Mouse (Mus musculus): ENCODE results near the gene Zfp202. TPM values are rescaled to one million over a fixed set of nuclear protein-coding genes. Genes with fewer than 3 reads are reported as not detected.

Gene Zfp202
- 1 to 10 TPM; 2.5 to 3.3 TPM for total RNA-seq (2023)

DNA sequence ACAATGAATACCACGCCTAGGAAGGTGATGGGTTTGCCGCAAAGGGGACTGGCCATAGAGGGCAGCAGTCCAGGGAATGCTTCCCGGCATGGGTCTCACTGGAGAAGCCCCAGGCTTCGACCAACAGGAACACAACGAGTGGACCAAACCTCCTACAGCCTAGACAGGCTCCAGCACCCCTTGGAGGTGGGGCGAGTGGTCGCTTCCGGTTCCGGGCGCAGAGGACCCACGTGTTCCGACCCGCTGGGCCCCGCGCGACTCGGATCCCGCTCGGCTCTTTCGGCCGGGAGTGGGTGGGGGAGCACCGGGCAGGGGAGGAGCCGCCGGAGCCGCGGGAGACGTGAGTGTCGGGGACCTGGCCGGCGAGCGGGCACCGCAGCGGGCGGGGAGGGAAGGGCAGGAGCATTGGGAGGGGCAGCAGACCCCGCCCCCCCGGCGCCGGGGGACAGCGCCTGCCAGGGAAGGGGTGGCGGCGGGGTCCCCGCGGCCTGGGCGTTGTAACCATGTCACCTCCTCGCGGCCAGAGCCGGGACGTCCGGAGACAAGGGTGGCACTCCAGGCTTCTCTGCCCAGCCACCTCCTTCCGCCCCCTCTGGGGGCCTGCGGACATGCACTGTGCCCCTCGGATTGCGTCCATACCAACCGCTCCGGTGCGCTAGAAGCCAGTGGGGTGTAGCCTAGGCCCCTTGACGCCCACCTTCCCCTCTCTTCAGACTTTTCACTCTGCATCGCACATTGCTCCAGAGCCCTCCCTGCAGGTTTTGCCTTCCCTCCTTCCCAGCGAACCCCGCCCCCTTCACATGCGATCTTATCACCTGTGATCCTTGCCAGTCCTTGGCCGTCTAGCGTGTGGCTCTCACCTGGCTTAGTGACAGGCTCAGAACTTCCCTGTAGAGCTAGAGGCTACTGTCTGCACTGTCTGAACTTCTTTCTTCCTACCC, at the start of gene Zfp202:
Gene Zfp202 (plus strand): TSS at position 219 of the 941 bp plus-strand sequence.

DNA sequence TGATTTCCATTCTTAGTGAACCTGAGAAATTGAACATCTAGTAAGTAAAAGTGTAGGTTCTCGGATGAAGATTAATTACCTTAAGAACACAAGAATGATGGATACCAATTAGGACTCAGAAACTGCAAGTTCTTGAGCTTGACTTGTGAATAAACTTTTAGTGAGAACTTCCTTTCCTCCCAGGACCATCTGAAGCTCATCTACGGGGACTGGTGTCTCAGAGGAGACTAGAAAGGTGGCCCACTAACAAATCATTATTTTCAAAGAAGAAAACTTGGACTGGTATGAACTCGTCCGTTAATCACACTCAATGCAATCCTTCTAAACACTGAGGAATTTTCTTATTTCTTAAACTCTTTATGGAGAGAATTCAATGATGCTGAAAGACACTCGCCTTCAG, 11.5 kb upstream of the Zfp202 start, which contains the start of gene Olfr986:
Gene Olfr986 (plus strand): TSS at position 301 of the 400 bp plus-strand sequence.

Other genes with a start within 250 kb of the Zfp202 start
- not detected for gene Olfr975, start 240.3 kb upstream of the Zfp202 start, total RNA-seq (2023)
- gene Olfr976, start 231.2 kb upstream of the Zfp202 start, total RNA-seq (2023): not detected
- not detected for gene Olfr978, start 200.2 kb upstream of the Zfp202 start, total RNA-seq (2023)
- not detected for gene Olfr979, start 188.9 kb upstream of the Zfp202 start, total RNA-seq (2023)
- gene Olfr980, start 182.7 kb upstream of the Zfp202 start, total RNA-seq (2023): not detected
- not detected for gene Olfr981, start 170.9 kb upstream of the Zfp202 start, total RNA-seq (2023)
- gene Olfr982, start 118.5 kb upstream of the Zfp202 start, total RNA-seq (2023): not detected
- not detected for gene Olfr983, start 98.7 kb upstream of the Zfp202 start, total RNA-seq (2023)
- gene Olfr984, start 78.1 kb upstream of the Zfp202 start, total RNA-seq (2023): under 1 TPM in 1 of 2 experiments, not detected in 1; 0.17 TPM
- gene Olfr985, start 62.1 kb upstream of the Zfp202 start, total RNA-seq (2023): not detected
- not detected for gene Tmem225, start 44.2 kb upstream of the Zfp202 start, total RNA-seq (2023)
- not detected for gene Olfr986, start 11.4 kb upstream of the Zfp202 start, total RNA-seq (2023)
- gene Scn3b, start 76.9 kb downstream of the Zfp202 start, total RNA-seq (2023): not detected

Data from B cell, adult 67 days (primary cell).